Mouse (Mus musculus) ovary, postnatal 36 days (tissue): ENCODE measurements around the gene Olfr356.

Source experiments
- DNase-seq: peaks from one replicate; pipeline ENCODE4 v3.0.0; 2022; ENCODE audit warnings: low spot score, mixed read lengths

The Olfr356 gene

DNA sequence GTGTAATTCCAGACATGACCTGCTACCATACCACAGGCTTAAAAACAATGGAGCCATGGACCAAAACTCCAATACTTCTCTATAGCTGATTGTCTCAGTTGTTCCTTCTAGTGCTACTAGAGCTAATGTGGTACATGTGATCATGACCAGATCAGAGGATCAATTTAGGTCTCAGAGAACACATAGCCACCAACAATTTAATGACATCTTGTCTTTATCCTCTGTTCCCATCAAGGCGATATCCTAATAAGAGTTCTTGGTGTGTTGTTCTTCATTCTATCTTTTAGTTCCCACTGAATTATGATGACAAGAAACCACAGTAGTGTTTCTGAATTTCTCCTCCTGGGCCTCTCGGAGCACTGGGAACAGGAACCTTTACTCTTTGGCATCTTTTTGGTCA lies at the start of gene Olfr356:
Olfr356 (plus strand) TSS at position 301 of the 400 bp plus-strand sequence.
- no peak for DNase-seq

DNA sequence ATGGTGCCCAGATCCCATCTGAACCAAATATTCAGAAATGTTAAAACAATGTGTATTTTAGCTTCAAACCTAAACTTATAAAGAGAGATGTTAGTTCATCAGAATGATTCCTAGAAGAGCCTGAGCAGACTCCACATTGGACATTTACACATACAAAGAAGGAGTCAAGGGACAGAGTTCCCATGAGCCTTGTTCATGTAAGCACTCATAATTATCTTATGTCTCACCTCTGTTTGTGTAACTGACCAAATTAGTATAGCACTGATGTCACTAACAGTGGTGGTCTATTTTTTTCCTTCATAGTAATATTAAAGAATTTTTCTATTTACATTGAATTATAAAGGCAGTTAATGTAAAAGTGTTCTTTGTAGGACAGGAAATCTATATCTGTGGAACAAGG lies 44.1 kb upstream of the Olfr356 start, which contains the start of gene Olfr353:
Olfr353 (minus strand) TSS at position 101 of the 400 bp plus-strand sequence.
- DNase-seq: no peak

DNA sequence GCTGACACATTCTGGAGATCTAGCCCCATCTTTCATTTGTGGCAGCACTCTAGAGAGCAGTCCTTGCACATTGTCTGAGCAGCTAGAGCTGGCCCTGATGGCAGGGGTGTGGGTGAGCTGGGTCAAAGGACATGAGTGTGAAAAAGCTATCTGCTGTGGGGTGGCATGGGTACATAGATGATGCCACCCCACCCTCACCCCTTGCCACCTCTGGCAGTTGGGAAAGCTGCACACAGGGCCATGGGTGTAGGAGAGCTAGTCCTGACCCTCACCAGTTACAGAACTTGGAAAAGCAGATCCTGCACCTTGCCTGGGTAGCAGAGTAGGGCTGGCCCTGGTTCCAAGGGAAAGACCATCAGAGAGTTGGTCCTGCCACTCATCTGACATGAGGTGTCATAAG lies 39.8 kb upstream of the Olfr356 start:
- DNase-seq: no peak

DNA sequence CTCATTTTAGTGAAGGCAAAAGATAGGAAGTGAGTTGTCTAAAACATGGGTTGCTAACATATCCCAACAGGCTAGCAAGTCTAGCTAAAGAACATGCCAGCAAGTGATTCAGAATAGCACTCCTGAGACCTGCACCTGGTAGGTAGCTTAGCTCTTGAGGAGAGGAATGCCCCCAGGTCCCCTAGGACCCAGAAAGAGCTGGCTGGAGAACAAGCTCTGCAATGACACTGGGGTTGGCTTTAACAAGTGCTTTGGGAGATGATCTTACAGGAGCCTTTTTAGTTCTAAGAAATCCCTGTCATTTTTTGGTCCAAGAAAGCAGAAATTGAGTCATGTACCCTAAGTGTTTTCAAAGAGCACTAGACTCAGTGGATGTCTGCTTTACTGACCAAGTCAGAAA lies 31.5 kb upstream of the Olfr356 start, which contains the start of gene Olfr354:
Olfr354 (plus strand) TSS at position 301 of the 400 bp plus-strand sequence.
- no peak for DNase-seq

DNA sequence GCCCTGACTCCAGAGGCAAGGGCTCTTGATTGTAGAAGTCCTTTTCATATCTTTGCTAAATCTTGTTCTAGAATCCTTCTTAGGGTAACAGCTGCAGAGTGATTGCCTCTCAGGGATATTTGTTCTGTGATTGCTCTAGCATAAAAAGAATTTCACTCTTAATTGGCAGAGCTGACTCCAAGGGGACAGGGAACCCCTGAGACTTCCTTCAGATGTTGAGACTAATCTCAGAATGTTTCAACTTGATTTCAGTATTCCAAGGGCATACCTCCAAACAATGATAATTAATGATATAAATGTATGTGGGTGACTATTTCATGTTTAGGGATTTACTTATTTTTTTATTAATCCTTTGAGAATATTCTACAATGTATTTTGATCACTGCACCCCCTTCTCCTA lies 8.1 kb upstream of the Olfr356 start, which contains the start of gene Olfr355:
Olfr355 (minus strand) TSS at position 101 of the 400 bp plus-strand sequence.
- DNase-seq: no peak
